Mouse (Mus musculus) left cerebral cortex, adult 6 months (tissue): ENCODE results near the gene Rc3h1. TPM values are rescaled to one million over a fixed set of nuclear protein-coding genes. Genes with fewer than 3 reads are reported as not detected.

Experiments used
- long read RNA-seq, 2 experiments: library from polyadenylated mRNA; unstranded; transcript quantifications; one replicate each; pipeline ENCODE4 v2.0.0; 2019 to 2020
- polyA plus RNA-seq: library from polyadenylated mRNA; unstranded; fragments of <200 nt; fragmentation: Nextera tagmentation; gene quantifications from 2 replicates; pipeline ENCODE4 v1.2.3, GENCODE M21; 2021

Rc3h1 gene
- polyA plus RNA-seq, result 4.0 and 7.8 TPM in 2 replicates
- long read RNA-seq, experiment 1, full-length matches to known transcripts, result 5 of 14 reads
- long read RNA-seq, experiment 1, partial matches to known transcripts, result 5 of 14 reads
- long read RNA-seq, experiment 1, other reads (novel, unspliced or antisense), result 4 of 14 reads
- long read RNA-seq, experiment 2, partial matches to known transcripts, result 6 of 16 reads
- long read RNA-seq, experiment 2, other reads (novel, unspliced or antisense), result 10 of 16 reads

DNA sequence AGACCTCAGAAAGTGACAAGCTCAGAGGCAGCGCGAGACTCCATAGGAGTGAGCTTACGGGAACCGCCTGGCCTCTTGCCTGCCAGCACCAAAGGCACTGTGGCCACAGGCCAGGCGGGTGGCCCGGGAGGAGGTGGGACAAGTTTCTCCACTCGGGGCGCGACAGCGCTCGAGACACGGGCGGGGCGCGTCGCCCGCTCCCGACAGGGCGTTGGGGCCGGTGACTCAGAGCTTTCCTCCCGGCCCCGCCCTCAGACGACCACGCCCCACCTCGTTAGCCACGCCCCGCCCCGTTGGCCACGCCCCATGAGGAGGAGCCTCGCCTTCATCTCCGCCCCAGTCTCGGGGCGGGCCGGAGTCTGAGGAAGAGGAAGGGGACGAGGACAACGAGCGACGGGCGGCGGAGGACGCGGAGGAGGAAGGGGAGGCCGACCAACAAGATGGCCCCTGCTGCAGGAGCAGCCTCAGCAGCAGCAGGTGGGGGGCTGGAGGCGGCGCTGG is at the start of gene Rc3h1:
Gene Rc3h1, plus strand, starts transcription at position 362 of the 501 bp plus-strand sequence.

DNA sequence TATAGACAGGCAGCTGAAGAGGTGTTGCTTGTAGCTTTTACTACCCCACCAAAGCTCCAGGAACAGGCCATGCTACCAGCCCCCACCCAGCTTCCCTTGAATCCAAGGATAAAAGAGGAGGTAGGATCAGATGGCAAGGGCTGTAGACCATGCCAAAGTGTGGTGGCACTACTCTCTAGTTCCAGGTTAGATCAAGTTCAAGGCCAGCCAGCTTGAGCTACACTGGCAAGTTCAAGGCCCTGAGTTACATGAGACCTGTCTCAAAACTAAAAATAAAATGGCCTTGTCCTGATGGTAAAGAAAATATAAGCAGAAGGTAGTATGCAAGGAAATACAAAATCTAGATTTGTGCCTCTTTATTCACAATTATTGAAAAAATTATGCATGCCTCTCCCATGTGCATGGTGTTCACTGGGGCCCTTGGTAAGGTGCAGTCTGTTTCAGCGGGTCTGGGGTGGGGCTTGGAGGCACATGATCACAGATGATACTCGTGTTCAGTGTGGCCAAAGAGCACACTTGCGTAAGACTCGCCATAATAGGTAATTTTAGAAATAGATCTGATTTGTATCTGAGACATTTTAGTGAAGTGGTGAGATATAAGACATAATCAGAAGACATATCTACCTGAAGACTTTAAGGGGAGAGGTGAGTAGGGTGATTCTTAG is 72.0 kb downstream of the Rc3h1 start, which contains the start of gene Serpinc1:
Gene Serpinc1, plus strand, starts transcription at position 515 of the 665 bp plus-strand sequence.

Other genes with a start within 250 kb of the Rc3h1 start
- gene Rabgap1l, start 113.2 kb upstream of the Rc3h1 start, polyA plus RNA-seq, result 32.0 and 36.4 TPM in 2 replicates
- 0.16 and 0.18 TPM in 2 replicates for gene Serpinc1, start 72.2 kb downstream of the Rc3h1 start, polyA plus RNA-seq
- gene Zbtb37, start 128.4 kb downstream of the Rc3h1 start, polyA plus RNA-seq, result 1.4 and 2.7 TPM in 2 replicates
- 22.5 and 29.3 TPM in 2 replicates for gene Dars2, start 164.2 kb downstream of the Rc3h1 start, polyA plus RNA-seq
- gene Cenpl, start 164.3 kb downstream of the Rc3h1 start, polyA plus RNA-seq, result 1.6 and 1.9 TPM in 2 replicates
- 3.8 and 4.8 TPM in 2 replicates for gene Klhl20, start 225.1 kb downstream of the Rc3h1 start, polyA plus RNA-seq
- gene Ankrd45, start 236.3 kb downstream of the Rc3h1 start, polyA plus RNA-seq, result 24.0 and 29.6 TPM in 2 replicates